Mouse (Mus musculus) embryonic facial prominence, embryonic 14.5 days (tissue): ENCODE results near the gene Gm20388. TPM values are rescaled to one million over a fixed set of nuclear protein-coding genes. Genes with fewer than 3 reads are reported as not detected.
A peak's percentile ranks its signal among the peaks of the same experiment; 100 is the strongest.

Experiments used
- ATAC-seq: fragments of 200-750 bp; cut with Nextera tagmentation; 2 replicates; pipeline ENCODE4 v1.8.0; 2017; ENCODE audit warnings: low read depth, moderate number of reproducible peaks, moderate TSS enrichment
- DNase-seq: peaks from one replicate; pipeline ENCODE4 v3.0.0-alpha.2; 2015; ENCODE audit warnings: low spot score
- H3K27ac ChIP-seq: fragments of 300-500 bp; sonication (generic); replicated peaks from 2 replicates; pipeline ENCODE4 v1.5.1; 2014; ENCODE audit warnings: low read depth, mild to moderate bottlenecking, low read length, moderate library complexity
- H3K27me3 ChIP-seq: fragments of 300-500 bp; sonication (generic); replicated peaks from 2 replicates; pipeline ENCODE4 v1.6.1; 2014; ENCODE audit warnings: low read length; ENCODE audit not compliant: control insufficient read depth, insufficient read depth
- H3K36me3 ChIP-seq: fragments of 300-500 bp; sonication (generic); 2 replicates; pipeline ENCODE4 v1.6.1; 2014; ENCODE audit warnings: low read length, mixed read lengths; ENCODE audit not compliant: control insufficient read depth, insufficient read depth
- H3K4me1 ChIP-seq: fragments of 300-500 bp; sonication (generic); 2 replicates; pipeline ENCODE4 v1.6.1; 2014; ENCODE audit warnings: antibody characterized with exemption, low read length; ENCODE audit not compliant: control insufficient read depth, insufficient read depth
- H3K4me2 ChIP-seq: fragments of 300-500 bp; sonication (generic); 2 replicates; pipeline ENCODE4 v1.6.1; 2014; ENCODE audit warnings: low read depth, mild to moderate bottlenecking, low read length, moderate library complexity, mixed read lengths
- H3K4me3 ChIP-seq: fragments of 300-500 bp; sonication (generic); 2 replicates; pipeline ENCODE4 v1.5.1; 2014; ENCODE audit warnings: low read depth, mild to moderate bottlenecking, low read length
- H3K9ac ChIP-seq: fragments of 300-500 bp; sonication (generic); 2 replicates; pipeline ENCODE4 v1.6.1; 2014; ENCODE audit warnings: low read depth, mild to moderate bottlenecking, low read length, moderate library complexity, mixed read lengths
- H3K9me3 ChIP-seq: fragments of 300-500 bp; sonication (generic); 2 replicates; pipeline ENCODE4 v1.6.1; 2016; ENCODE audit warnings: low read length; ENCODE audit not compliant: control insufficient read depth
- WGBS: fragments of 180-500 bp; shearing (Covaris S2); extraction: QIAGEN DNeasy Blood & Tissue Kit; methylation state at CpG from one replicate; pipeline ENCODE4 v1.1.7; 2014; 5-methylcytosine and 5-hydroxymethylcytosine counted together
- polyA plus RNA-seq: library from polyadenylated mRNA; unstranded; fragments of >200 nt; fragmentation: Nextera tagmentation; extraction: Ambion mirVana; gene quantifications from 2 replicates; pipeline ENCODE4 v1.2.1, GENCODE M21; 2014

The Gm20388 gene
- polyA plus RNA-seq, 1 experiment from 2014 or later, result not detected

GRCm38 (mm10) chr8:121175540-121176090 is 1265.0 kb downstream of the Gm20388 start:
- Histone ChIP-seq H3K4me3 (no peak overlapping the region), H3K27me3 (no peaks in the 10 kb centered on the region), H3K27ac (peak overlapping the region; percentile 6; the same call in 1 of the 2 replicates), H3K9me3 (no peaks in the 10 kb centered on the region), H3K36me3 (no peaks in the 10 kb centered on the region), H3K9ac (no peak overlapping the region), H3K4me2 (0 out of 2 replicates have a peak overlapping the region, but pooled peaks have one; percentile 41), H3K4me1 (peaks cover 19% of the 10 kb centered on the region)
- 56% methylated on average over 8 of the region's 8 CpGs for WGBS
- no peak for ATAC-seq
- no peak for DNase-seq

GRCm38 (mm10) chr8:121176291-121176690 is 1265.7 kb downstream of the Gm20388 start:
- no peak for ATAC-seq

GRCm38 (mm10) chr8:121180474-121181284 is 1270.0 kb downstream of the Gm20388 start:
- Histone ChIP-seq H3K4me3 (no peak overlapping the region), H3K36me3 (no peaks in the 10 kb centered on the region), H3K9ac (no peak overlapping the region), H3K27ac (peak overlapping the region; percentile 55; the same call in 1 of the 2 replicates), H3K27me3 (no peaks in the 10 kb centered on the region), H3K4me2 (peak overlapping the region; percentile 25), H3K4me1 (peaks cover 13% of the 10 kb centered on the region; the same call in 1 of the 2 replicates), H3K9me3 (no peaks in the 10 kb centered on the region)
- DNase-seq (peak; percentile 65), ATAC-seq (peak; percentile 53; the same call in 1 of the 2 replicates)
- 23% methylated on average over 21 of the region's 21 CpGs for WGBS

More at GRCm38 (mm10) chr8:121176291-121176690, 1265.7 kb downstream of the Gm20388 start:
- Histone ChIP-seq H3K4me3 (no peak overlapping the region), H3K27ac (no peak overlapping the region), H3K36me3 (no peaks in the 10 kb centered on the region), H3K9ac (no peak overlapping the region), H3K4me1 (peaks cover 23% of the 10 kb centered on the region), H3K4me2 (no peak overlapping the region), H3K27me3 (no peaks in the 10 kb centered on the region), H3K9me3 (no peaks in the 10 kb centered on the region)
- DNase-seq, result no peak
- WGBS, result 35% methylated on average over 3 of the region's 3 CpGs

- Histone ChIP-seq H3K9me3 (no peaks in the 10 kb centered on the region), H3K4me2 (peak overlapping the region; percentile 25), H3K36me3 (no peaks in the 10 kb centered on the region), H3K9ac (no peak overlapping the region), H3K4me1 (peaks cover 13% of the 10 kb centered on the region; the same call in 1 of the 2 replicates), H3K4me3 (no peak overlapping the region), H3K27ac (peak overlapping the region; percentile 55; the same call in 1 of the 2 replicates), H3K27me3 (no peaks in the 10 kb centered on the region)
- DNase-seq (no peak), ATAC-seq (no peak)
- 40% methylated on average over 10 of the region's 10 CpGs for WGBS
Measured at GRCm38 (mm10) chr8:121181285-121181884, 1270.7 kb downstream of the Gm20388 start.

- H3K9me3 ChIP-seq, result no peaks in the 10 kb centered on the region
- peak; percentile 51 for DNase-seq
- 62% methylated on average over 14 of the region's 15 CpGs for WGBS
Measured at GRCm38 (mm10) chr8:121187491-121188364, 1277.1 kb downstream of the Gm20388 start.

GRCm38 (mm10) chr8:121188994-121189393 is 1278.4 kb downstream of the Gm20388 start:
- H3K27ac ChIP-seq, result no peak overlapping the region
- no peak overlapping the region for H3K9ac ChIP-seq
- 43% methylated on average over 9 of the region's 9 CpGs for WGBS
- H3K9me3 ChIP-seq, result no peaks in the 10 kb centered on the region
- H3K27me3 ChIP-seq, result no peaks in the 10 kb centered on the region
- DNase-seq (peak; percentile 34), ATAC-seq (no peak)
- no peak overlapping the region for H3K4me3 ChIP-seq
- H3K4me2 ChIP-seq, result no peak overlapping the region
- no peaks in the 10 kb centered on the region for H3K4me1 ChIP-seq
- H3K36me3 ChIP-seq, result no peaks in the 10 kb centered on the region

More at GRCm38 (mm10) chr8:121187491-121188364, 1277.1 kb downstream of the Gm20388 start:
- Histone ChIP-seq H3K9ac (no peak overlapping the region), H3K4me3 (no peak overlapping the region), H3K36me3 (no peaks in the 10 kb centered on the region), H3K4me2 (no peak overlapping the region), H3K4me1 (no peaks in the 10 kb centered on the region), H3K27me3 (no peaks in the 10 kb centered on the region), H3K27ac (no peak overlapping the region)
- peak; percentile 37 for ATAC-seq

GRCm38 (mm10) chr8:121192451-121192850 is 1281.8 kb downstream of the Gm20388 start:
- no peaks in the 10 kb centered on the region for H3K4me1 ChIP-seq
- H3K4me3 ChIP-seq, result no peak overlapping the region
- WGBS, result 58% methylated on average over 8 of the region's 8 CpGs
- no peaks in the 10 kb centered on the region for H3K9me3 ChIP-seq
- no peak overlapping the region for H3K27ac ChIP-seq
- H3K27me3 ChIP-seq, result no peaks in the 10 kb centered on the region
- no peak overlapping the region for H3K4me2 ChIP-seq
- DNase-seq, result no peak
- no peak overlapping the region for H3K9ac ChIP-seq
- H3K36me3 ChIP-seq, result no peaks in the 10 kb centered on the region
- ATAC-seq, result no peak

- DNase-seq (no peak), ATAC-seq (no peak)
- H3K4me3 ChIP-seq, result no peak overlapping the region
- H3K36me3 ChIP-seq, result no peaks in the 10 kb centered on the region
- no peak overlapping the region for H3K9ac ChIP-seq
- H3K4me1 ChIP-seq, result no peaks in the 10 kb centered on the region
- no peak overlapping the region for H3K4me2 ChIP-seq
- H3K27ac ChIP-seq, result no peak overlapping the region
- H3K27me3 ChIP-seq, result no peaks in the 10 kb centered on the region
- H3K9me3 ChIP-seq, result no peaks in the 10 kb centered on the region
- WGBS, result 60% methylated on average over 7 of the region's 7 CpGs
Measured at GRCm38 (mm10) chr8:121195970-121196369, 1285.3 kb downstream of the Gm20388 start.
